Mouse (Mus musculus) c-Kit-positive CD71-positive TER-119-positive erythroid progenitor cells, embryonic 14.5 days (primary cell): ENCODE measurements around the gene Polr1c.

Experiments
- DNase-seq: peaks from one replicate; pipeline ENCODE4 v3.0.0-alpha.2; 2013; ENCODE audit warnings: low spot score

Gene Polr1c

GRCm38 (mm10) chr17:46265918-46266618, 18.2 kb upstream of the Polr1c start:
- DNase-seq: peak; percentile 48

DNA sequence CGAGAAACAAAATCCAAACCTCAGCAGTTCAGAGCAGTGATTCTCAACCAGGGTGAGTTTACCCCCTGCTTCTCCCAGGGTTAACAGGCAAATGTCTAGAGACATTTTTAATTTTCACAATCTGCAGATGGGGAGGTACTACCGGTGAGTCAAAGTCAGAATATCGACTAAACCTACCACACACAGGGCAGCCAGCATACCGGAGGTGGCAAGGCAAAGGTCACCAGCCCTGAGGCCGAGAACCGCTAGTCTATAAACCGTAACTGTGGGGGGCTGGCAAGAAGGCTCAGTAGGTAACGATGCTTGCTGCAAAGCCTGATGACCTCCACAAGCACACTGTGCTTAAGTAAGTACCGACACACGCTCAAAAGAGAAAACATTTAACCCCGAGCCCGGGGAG, 17.6 kb upstream of the Polr1c start:
- no peak for DNase-seq

- no peak for DNase-seq
Observed at GRCm38 (mm10) chr17:46262201-46262694, 14.4 kb upstream of the Polr1c start.

GRCm38 (mm10) chr17:46259675-46260074, 11.8 kb upstream of the Polr1c start:
- no peak for DNase-seq

DNA sequence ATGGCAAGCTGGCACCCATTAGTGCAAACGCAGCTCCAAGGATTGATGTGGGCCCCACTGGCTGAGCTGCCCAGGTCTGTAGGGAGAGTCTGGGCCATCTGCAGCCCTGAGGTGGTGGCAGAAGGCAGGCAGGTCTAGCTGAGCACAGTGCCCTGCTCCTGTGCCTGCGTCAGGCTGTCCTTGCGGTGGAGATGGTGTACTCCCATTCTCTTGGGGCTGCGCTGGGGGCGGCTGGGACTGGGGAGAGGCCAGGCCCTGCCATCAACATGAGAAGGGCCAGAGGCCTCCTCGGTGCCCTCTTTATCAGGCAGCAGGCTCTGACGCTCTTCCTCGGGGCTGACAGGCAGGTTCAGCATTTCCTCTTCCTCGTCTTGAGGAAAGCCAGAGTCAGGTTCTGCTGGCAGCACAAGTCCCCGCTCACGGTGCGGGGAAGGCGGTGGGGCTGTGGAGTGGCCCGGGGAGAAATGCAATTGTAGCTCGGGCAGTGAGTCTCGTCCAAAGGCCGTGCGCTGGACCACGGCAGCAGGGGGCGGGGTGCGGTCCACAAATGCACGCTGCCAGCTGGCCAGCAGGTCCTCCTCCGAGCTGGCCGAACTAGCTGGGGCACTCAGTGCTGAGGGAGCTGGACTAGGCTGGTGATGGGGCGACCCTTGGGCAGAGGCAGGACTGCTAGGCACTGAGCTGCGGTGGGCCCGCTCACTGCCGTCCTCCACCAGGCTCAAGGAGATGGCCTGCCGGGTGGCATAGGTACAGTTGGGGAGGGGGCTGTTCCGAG, 10.6 kb upstream of the Polr1c start:
- DNase-seq: no peak

GRCm38 (mm10) chr17:46255147-46255546, 7.3 kb upstream of the Polr1c start:
- no peak for DNase-seq

DNA sequence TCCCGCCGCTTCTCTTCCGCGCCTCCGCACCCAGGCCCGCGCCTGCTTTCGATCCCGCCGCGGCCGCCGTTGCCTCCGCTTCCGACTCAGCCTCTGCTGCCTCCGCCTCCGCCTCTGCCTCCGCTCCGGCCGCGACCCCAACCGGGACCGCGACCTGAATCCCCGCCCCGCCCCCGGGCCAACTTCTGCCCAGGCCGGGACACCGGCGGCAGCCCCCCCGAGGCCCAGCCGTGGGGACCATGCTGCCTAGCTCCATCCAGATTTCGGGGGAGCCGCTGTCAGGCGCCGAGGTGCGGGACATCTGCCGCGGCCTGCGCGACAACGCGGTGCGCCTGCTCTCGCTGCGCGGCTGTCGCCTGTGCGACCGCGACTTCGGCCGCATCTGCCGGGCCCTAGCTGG, 6.3 kb upstream of the Polr1c start:
- no peak for DNase-seq

DNA sequence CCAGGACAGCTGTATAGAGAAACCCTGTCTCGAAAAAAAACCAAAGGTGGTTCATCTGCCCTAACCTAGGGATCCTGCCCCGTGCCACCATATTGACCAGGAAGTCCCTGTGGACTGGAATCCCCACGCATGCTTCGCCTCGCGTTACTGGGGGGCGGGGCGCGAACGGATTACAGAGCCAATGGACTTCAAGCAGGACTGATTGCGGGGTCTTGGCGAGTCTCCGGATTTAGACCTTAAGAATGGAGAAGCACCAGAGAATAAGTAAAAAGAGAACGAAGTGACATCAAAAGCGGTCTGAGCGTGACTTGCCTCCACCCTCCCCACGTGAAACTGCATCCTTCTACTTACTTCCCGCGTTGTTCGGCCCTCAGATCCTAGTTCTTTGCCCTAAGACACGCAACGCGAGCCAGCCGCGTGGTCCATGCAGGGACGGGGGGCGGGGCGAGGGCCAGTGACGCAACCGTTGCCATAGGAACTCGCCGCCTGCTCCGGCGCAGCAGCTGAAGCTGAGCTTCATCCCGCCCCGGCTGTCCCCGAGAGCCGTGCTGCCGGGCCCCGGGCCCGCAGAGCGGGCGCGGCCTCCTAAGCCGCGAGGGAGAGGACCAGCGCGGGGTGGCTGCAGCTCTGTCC, 5.7 kb upstream of the Polr1c start, which contains the start of gene Lrrc73:
Gene Lrrc73 (plus strand): TSS at position 80 of the 633 bp plus-strand sequence.
- peak; percentile 74 for DNase-seq

GRCm38 (mm10) chr17:46252571-46253451, 5.0 kb upstream of the Polr1c start:
- DNase-seq: peak; percentile 56

DNA sequence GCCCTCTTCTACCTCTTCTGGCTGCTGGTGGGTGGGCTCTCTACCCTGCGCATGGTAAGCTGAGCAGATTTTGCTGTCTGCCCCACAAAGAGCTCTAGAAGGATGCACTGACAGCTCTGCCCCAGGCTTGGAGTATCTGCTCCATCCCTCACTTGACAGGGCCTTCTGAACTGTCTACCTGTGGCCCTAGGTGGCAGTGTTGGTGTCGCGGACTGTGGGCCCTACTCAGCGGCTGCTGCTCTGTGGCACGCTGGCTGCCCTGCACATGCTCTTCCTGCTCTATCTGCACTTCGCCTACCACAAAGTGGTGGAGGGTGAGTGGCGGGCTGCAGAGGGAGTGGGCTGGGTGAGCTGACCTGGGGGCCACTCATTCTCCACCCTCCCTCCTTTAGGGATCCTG, 3.3 kb upstream of the Polr1c start:
- DNase-seq: no peak

DNA sequence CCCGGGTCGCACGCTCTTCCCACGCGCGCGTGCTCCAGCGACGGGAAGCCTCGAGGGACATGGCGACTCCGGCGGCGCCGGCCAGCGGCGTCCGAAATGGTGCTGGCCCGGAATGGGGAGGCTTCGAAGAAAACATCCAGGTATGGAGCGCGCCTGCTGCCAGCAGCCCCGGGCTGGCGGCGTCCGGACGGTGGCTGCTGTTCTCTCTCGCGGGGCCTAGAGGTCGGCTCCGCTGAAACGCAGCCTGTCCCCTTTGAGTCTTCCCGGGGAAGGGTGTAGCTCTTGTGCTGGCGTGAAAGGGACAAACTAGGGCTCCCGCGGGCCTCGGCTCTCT, 302 bp upstream of the Polr1c start:
- DNase-seq: no peak

GRCm38 (mm10) chr17:46244579-46244978, 3.3 kb downstream of the Polr1c start:
- DNase-seq: no peak

DNA sequence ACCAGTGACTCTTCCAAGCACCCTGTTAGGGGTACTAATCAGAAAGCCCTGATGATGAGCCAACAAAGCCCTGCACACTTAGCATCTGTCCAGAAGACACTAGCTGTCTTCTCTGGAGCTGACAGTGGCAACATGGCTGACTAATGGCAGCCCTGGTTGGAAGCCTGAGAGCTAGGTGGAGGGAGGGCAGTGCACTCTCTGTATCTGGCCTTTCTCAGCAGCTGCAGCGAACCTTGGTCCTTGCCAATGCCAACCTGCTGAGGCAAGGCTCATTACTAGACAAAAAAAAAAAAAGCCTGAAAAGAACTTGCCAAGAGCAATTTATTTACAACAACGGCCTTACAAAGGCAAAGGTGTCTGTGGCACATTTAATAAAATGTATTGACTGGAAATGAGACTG, 4.2 kb downstream of the Polr1c start:
- no peak for DNase-seq

- DNase-seq: no peak
Observed at GRCm38 (mm10) chr17:46242993-46243392, 4.9 kb downstream of the Polr1c start.

DNA sequence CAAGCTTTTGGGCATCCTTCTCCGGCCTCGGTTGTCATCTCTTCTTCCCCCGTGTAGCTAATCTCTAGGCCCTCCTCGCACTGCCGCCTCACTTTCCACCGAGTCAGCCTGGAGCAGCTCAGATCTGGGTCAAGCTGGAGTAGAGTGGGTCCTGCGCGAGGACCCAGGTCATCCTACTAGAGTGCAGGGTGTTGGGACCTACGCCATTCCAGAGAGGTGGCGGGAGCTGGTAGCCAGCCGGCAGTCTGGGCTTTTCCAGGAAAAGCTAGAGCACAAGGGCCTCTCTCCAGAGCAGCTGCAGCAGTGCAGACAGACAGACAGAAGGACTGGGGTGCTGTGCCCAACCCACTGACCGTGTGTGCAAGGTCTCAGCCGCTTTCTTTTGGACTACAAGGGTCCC, 5.6 kb downstream of the Polr1c start:
- no peak for DNase-seq

DNA sequence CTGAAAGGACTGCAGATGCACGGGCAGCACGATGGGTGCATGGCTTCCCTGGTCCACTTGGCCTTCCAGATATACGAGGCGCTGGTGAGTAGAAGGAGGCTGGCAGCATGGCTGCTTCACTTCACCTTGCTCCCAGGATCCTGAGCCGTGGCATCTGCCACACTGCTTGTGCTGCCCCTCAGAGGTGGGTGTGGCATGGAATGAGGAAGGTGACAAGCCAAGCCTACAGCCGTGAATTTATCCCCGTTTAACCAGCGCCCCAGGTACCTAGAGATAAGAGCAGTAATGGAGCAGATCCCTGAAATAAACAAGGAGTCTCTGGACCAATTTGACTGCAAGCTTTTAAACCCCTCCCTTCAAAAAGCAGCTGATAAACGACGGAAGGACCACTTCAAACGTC, 6.4 kb downstream of the Polr1c start:
- no peak for DNase-seq

- no peak for DNase-seq
Observed at GRCm38 (mm10) chr17:46239516-46240114, 8.2 kb downstream of the Polr1c start.

DNA sequence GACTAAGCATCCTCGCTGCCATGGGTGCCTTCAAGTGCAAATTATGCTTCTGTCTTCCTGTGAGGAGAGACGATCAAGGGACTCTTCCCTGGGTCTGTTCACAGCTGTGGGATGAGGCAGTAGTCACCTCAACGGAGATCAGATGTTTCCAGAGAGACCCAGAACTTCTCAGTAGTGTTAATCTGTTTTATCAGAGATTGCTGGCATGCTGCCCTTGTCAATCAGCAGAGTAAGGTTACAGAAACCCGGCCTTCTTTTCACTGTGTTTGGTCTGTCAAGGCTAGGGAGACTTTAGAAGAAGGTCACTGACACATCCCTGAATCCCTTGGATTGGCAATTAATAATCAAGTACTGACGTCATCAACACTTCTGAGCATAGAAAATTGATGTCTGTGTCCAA, 10.4 kb downstream of the Polr1c start:
- DNase-seq: no peak

DNA sequence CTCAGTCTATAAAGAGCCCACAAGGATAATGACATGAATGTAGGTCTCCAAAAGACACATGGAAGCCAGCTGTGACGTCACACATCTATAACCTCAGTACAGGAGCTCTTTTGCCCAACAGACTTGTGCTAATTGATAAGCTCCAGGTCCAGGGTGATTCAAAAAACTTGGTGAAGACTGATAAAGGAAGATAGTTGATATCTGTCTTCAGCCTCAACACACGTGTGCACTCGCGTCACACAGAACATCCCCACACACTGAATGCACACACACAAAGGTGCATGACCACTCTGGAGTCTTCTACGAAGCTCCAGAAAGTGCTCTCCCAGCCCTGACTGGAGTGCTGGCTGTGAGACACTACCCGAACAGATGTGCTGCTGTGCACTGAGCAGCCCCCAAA, 10.8 kb downstream of the Polr1c start:
- DNase-seq: no peak

DNA sequence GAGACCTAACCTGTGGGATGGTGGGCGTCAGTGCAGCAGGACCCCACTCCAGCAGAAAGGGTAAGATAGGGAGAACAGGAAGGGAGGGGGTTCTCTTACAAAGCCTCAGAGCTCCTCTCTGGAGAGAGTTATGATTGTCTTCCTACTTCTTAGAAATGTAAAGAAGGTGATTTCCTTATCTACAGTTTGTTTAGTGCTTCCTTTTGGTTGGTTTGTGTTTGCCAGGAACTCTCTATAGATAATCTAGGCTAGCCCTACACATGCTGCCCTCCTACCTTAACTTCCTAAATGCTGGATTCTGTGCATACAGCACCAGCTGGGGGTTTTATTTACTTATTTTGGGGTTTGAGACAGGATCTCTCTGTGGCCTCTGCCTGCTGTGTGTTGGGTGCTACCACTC, 11.8 kb downstream of the Polr1c start:
- no peak for DNase-seq

- DNase-seq: no peak
Observed at GRCm38 (mm10) chr17:46227576-46227975, 20.3 kb downstream of the Polr1c start.

- no peak for DNase-seq
Observed at GRCm38 (mm10) chr17:46221601-46222000, 26.3 kb downstream of the Polr1c start.
